Mouse (Mus musculus): ENCODE results near the gene Actn4.

DNA sequence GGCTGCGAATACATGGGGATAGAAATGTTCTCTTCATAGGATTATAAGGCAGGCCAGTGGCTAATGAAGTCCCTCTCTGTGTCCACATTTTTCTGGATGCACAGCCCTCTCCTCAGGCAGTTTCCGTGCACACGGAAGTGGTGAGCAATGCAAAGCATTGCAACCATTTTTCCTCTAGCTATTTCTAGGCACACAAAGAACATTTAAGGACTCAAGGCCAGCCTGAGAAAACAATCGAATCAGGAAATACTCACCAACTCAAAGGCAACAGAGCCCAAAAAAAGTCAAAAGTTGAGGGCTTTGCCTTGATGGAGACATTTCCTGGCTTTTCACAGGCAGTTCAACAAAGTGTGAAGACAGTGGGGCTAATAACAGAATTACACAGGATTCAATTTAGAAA lies 21.0 kb downstream of the Actn4 start:
- TF ChIP-seq POLR2A (IDR thresholded peaks at IDR 0.05; ENCODE audit: control insufficient read depth, extremely low read depth, insufficient read depth, low read length, poor library complexity) (no peak), CTCF (IDR thresholded peaks at IDR 0.05; ENCODE audit: borderline replicate concordance, control insufficient read depth, extremely low read depth, insufficient read depth, low read length, poor library complexity) (no peak)
